Mouse (Mus musculus) hindbrain, embryonic 14.5 days (tissue): ENCODE results near the gene Rps27. TPM values are rescaled to one million over a fixed set of nuclear protein-coding genes. Genes with fewer than 3 reads are reported as not detected.
A peak's percentile ranks its signal among the peaks of the same experiment; 100 is the strongest.
"Not testable (repeated sequence)": the region's sequence is repeated elsewhere in the genome, so short reads cannot be mapped to it uniquely, and the experiment has no call there.

Experiments used
- ATAC-seq: fragments of 200-750 bp; cut with Nextera tagmentation; 2 replicates; pipeline ENCODE4 v1.8.0; 2017; ENCODE audit warnings: moderate number of reproducible peaks, mild to moderate bottlenecking, moderate TSS enrichment, moderate library complexity; ENCODE audit not compliant: low FRiP score
- DNase-seq: peaks from one replicate; pipeline ENCODE4 v3.0.0-alpha.2; 2015; ENCODE audit warnings: low spot score
- H3K27ac ChIP-seq: fragments of 300-500 bp; sonication (generic); 2 replicates; pipeline ENCODE4 v1.5.1; 2014; ENCODE audit warnings: mild to moderate bottlenecking, moderate library complexity
- H3K27me3 ChIP-seq: fragments of 300-500 bp; sonication (generic); 2 replicates; pipeline ENCODE4 v1.6.1; 2014; ENCODE audit warnings: mild to moderate bottlenecking, low read length, mixed read lengths; ENCODE audit not compliant: control insufficient read depth, insufficient read depth
- H3K36me3 ChIP-seq: fragments of 300-500 bp; sonication (generic); replicated peaks from 2 replicates; pipeline ENCODE4 v1.6.1; 2014; ENCODE audit not compliant: control insufficient read depth, insufficient read depth
- H3K4me1 ChIP-seq: fragments of 300-500 bp; sonication (generic); replicated peaks from 2 replicates; pipeline ENCODE4 v1.6.1; 2014; ENCODE audit warnings: antibody characterized with exemption, low read length, mixed read lengths; ENCODE audit not compliant: control insufficient read depth, insufficient read depth
- H3K4me2 ChIP-seq: fragments of 300-500 bp; sonication (generic); replicated peaks from 2 replicates; pipeline ENCODE4 v1.6.1; 2014; ENCODE audit warnings: mild to moderate bottlenecking, moderate library complexity
- H3K4me3 ChIP-seq: fragments of 300-500 bp; sonication (generic); replicated peaks from 2 replicates; pipeline ENCODE4 v1.5.1; 2014; ENCODE audit warnings: mild to moderate bottlenecking, low read length
- H3K9ac ChIP-seq: fragments of 300-500 bp; sonication (generic); 2 replicates; pipeline ENCODE4 v1.6.1; 2014
- H3K9me3 ChIP-seq: fragments of 300-500 bp; sonication (generic); 2 replicates; pipeline ENCODE4 v1.6.1; 2016; ENCODE audit warnings: low read length; ENCODE audit not compliant: control insufficient read depth
- WGBS: fragments of 180-500 bp; shearing (Covaris S2); extraction: QIAGEN DNeasy Blood & Tissue Kit; methylation state at CpG from one replicate; pipeline ENCODE4 v1.1.7; 2014; 5-methylcytosine and 5-hydroxymethylcytosine counted together
- polyA plus RNA-seq: library from polyadenylated mRNA; unstranded; fragments of >200 nt; fragmentation: Nextera tagmentation; extraction: Ambion mirVana; gene quantifications from 2 replicates; pipeline ENCODE4 v1.2.1, GENCODE M21; 2014

Rps27 gene
- polyA plus RNA-seq = 911 and 1,154 TPM in 2 replicates

DNA sequence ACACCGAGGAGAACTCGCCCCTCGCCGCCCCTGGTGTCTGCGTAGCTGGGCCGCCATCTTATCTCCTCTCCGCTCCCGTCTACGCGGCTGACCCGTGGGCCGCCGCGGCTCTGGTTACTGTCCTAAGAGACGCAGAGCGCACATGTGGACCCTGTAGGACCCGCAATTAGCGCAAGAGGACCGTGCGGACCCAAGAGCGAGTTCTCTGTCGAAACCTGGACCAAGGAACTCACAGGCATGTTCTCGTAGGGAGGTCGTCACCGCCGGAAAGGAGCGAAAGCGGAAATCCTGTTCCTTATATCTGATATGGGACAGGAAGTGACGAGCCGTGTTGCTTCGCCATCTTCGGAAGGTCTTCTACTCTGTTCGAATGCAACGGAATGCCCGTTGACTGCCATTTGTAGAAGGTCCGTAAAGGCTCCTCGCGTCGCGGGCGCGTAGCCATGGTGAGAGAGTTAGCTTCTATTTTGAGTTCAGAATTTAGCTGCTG lies at the start of gene Rps27, which contains the start of gene Rab13:
Gene Rps27, minus strand, starts transcription at position 275 of the 490 bp plus-strand sequence.
Gene Rab13, plus strand, starts transcription at position 319 of the 490 bp plus-strand sequence.
- Histone ChIP-seq H3K27ac (peak within 1 kb of the TSS; percentile 89), H3K9me3 (no peaks in the 10 kb centered on the region), H3K4me1 (peaks cover 18% of the 10 kb centered on the region), H3K27me3 (no peaks in the 10 kb centered on the region), H3K9ac (peak within 1 kb of the TSS; percentile 88), H3K4me3 (peak within 1 kb of the TSS; percentile 68), H3K36me3 (peaks cover 42% of the 10 kb centered on the region), H3K4me2 (peak within 1 kb of the TSS; percentile 79)
- DNase-seq (peak; percentile 96), ATAC-seq (peak; percentile 96)
- WGBS = under 1% methylated on average over 42 of the region's 42 CpGs

GRCm38 (mm10) chr3:90258521-90258920 lies 45.1 kb upstream of the Rps27 start:
- Histone ChIP-seq H3K4me3 (no peak overlapping the region), H3K27ac (no peak overlapping the region), H3K27me3 (no peaks in the 10 kb centered on the region), H3K4me1 (peaks cover 17% of the 10 kb centered on the region), H3K4me2 (no peak overlapping the region), H3K9me3 (no peaks in the 10 kb centered on the region), H3K36me3 (peaks cover 66% of the 10 kb centered on the region), H3K9ac (no peak overlapping the region)
- 88% methylated on average over 4 of the region's 4 CpGs for WGBS
- no peak for ATAC-seq
- DNase-seq = no peak

GRCm38 (mm10) chr3:90256731-90257530 lies 43.5 kb upstream of the Rps27 start:
- 90% methylated on average over 19 of the region's 19 CpGs for WGBS
- no peak for DNase-seq
- peaks cover 17% of the 10 kb centered on the region for H3K4me1 ChIP-seq

GRCm38 (mm10) chr3:90255784-90256353 lies 42.4 kb upstream of the Rps27 start:
- WGBS = 96% methylated on average over 14 of the region's 14 CpGs
- Histone ChIP-seq H3K9ac (no peak overlapping the region), H3K36me3 (peaks cover 49% of the 10 kb centered on the region), H3K9me3 (no peaks in the 10 kb centered on the region), H3K27me3 (no peaks in the 10 kb centered on the region), H3K4me3 (peak overlapping the region; percentile 81; the same call in 1 of the 2 replicates), H3K4me1 (peaks cover 17% of the 10 kb centered on the region), H3K27ac (no peak overlapping the region), H3K4me2 (peak overlapping the region; percentile 90)
- no peak for DNase-seq
- ATAC-seq = no peak

More at GRCm38 (mm10) chr3:90256731-90257530, 43.5 kb upstream of the Rps27 start:
- Histone ChIP-seq H3K36me3 (peaks cover 50% of the 10 kb centered on the region), H3K9ac (no peak overlapping the region), H3K9me3 (no peaks in the 10 kb centered on the region), H3K4me2 (no peak overlapping the region), H3K4me3 (no peak overlapping the region), H3K27ac (no peak overlapping the region), H3K27me3 (no peaks in the 10 kb centered on the region)
- ATAC-seq = no peak

GRCm38 (mm10) chr3:90255194-90255565 lies 41.7 kb upstream of the Rps27 start:
- no peak overlapping the region for H3K27ac ChIP-seq
- 18% methylated on average over 2 of the region's 2 CpGs for WGBS

GRCm38 (mm10) chr3:90254419-90255193 lies 41.2 kb upstream of the Rps27 start:
- no peak for DNase-seq
- Histone ChIP-seq H3K36me3 (peaks cover 44% of the 10 kb centered on the region), H3K9me3 (no peaks in the 10 kb centered on the region), H3K4me1 (peaks cover 17% of the 10 kb centered on the region), H3K9ac (peak overlapping the region; percentile 92), H3K4me2 (peak overlapping the region; percentile 90), H3K27ac (peak overlapping the region; percentile 52), H3K27me3 (no peaks in the 10 kb centered on the region), H3K4me3 (peak overlapping the region; percentile 81)
- ATAC-seq = peak; percentile 59
- WGBS = under 1% methylated on average over 37 of the region's 41 CpGs

More at GRCm38 (mm10) chr3:90255194-90255565, 41.7 kb upstream of the Rps27 start:
- H3K4me3 ChIP-seq = peak overlapping the region; percentile 81
- ATAC-seq (no peak), DNase-seq (no peak)
- no peaks in the 10 kb centered on the region for H3K27me3 ChIP-seq
- H3K4me1 ChIP-seq = peaks cover 17% of the 10 kb centered on the region
- H3K36me3 ChIP-seq = peaks cover 48% of the 10 kb centered on the region
- peak overlapping the region; percentile 92 for H3K9ac ChIP-seq
- peak overlapping the region; percentile 90 for H3K4me2 ChIP-seq
- H3K9me3 ChIP-seq = no peaks in the 10 kb centered on the region

DNA sequence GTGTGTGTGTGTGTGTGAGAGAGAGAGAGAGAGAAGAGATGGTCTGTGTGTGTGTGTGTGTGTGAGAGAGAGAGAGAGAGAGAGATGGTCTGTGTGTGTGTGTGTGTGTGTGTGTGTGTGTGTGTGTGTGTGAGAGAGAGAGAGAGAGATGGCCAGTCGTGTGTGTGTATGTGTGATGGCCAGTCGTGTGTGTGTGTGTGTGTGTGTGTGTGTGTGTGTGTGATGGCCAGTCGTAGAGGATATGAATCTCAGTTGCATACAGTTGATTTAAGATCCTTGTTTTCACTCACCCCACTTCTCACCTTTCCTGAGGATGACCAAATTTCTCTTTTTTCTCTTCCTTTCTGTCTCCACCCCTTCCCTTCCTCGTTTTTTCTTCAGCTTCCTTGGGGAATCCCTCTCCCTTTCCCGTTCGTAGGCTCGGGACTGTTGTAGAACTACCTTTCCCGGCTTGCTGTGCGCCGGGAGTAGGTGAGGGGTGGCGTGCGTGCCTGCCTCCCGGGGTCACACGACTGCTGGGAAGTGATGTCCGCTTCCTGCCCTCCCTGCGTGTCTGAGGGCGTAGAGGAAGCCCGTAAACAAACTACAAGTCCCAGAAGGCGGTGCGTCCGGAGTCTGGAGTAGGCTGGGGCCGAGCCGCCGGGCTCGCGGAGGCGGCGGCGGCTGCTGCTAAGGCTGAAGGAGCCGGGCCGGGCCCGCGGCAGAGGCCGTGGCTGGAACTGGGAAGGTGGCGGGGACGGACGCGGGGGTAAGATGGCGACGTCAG lies 40.4 kb upstream of the Rps27 start, which contains the start of gene Crtc2:
Gene Crtc2, plus strand, starts transcription at position 511 of the 766 bp plus-strand sequence.
- H3K4me3 ChIP-seq = peak within 1 kb of the TSS; percentile 81
- H3K9me3 ChIP-seq = no peaks in the 10 kb centered on the region
- WGBS = 1% methylated on average over 40 of the region's 40 CpGs
- peak within 1 kb of the TSS; percentile 55 for H3K27ac ChIP-seq
- peak within 1 kb of the TSS; percentile 92 for H3K9ac ChIP-seq
- no peaks in the 10 kb centered on the region for H3K27me3 ChIP-seq
- H3K4me1 ChIP-seq = peaks cover 18% of the 10 kb centered on the region
- peak within 1 kb of the TSS; percentile 90 for H3K4me2 ChIP-seq
- peaks cover 39% of the 10 kb centered on the region for H3K36me3 ChIP-seq
- ATAC-seq (peak; percentile 97), DNase-seq (peak; percentile 93)

DNA sequence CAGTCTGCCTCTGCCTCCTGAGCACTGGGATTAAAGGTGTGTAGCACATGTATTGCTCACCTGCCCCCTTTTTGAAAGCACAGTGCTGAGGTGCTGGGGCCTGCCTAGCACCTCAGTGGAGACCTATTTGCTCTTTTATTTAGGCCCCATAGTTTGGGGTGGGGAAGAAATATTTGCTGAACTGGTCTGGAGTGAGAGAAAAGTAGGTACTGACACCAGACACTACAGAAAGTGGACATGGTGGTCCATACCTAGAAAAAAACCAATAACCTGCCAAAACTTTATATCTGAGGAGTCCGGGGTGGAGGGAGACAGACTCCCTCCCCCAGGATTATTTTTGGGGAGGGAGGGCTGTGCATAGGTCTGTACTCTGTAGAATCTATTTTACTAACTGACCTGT lies 39.7 kb upstream of the Rps27 start:
- 0 out of 2 replicates have a peak overlapping the region, but pooled peaks have one; percentile 55 for H3K27ac ChIP-seq
- ATAC-seq = peak; percentile 0; the same call in 1 of the 2 replicates
- 95% methylated on average over 1 of the region's 1 CpGs for WGBS
- peaks cover 23% of the 10 kb centered on the region for H3K4me1 ChIP-seq
- H3K4me3 ChIP-seq = peak overlapping the region; percentile 81; the same call in 1 of the 2 replicates
- H3K9ac ChIP-seq = peak overlapping the region; percentile 92; the same call in 1 of the 2 replicates
- not testable (repeated sequence) for H3K27me3 ChIP-seq, DNase-seq, H3K9me3 ChIP-seq
- H3K36me3 ChIP-seq = peaks cover 32% of the 10 kb centered on the region
- peak overlapping the region; percentile 90 for H3K4me2 ChIP-seq
